Mouse (Mus musculus): ENCODE results near the gene Sat2.

GRCm38 (mm10) chr11:69606832-69607231 is 15.0 kb upstream of the Sat2 start:
- TF ChIP-seq CTCF (conservative IDR thresholded peaks at IDR 0.05; ENCODE audit: low read length) (no peak), NANOG (IDR thresholded peaks at IDR 0.05; ENCODE audit: borderline replicate concordance, low read length) (no peak)

All from E14TG2a.4 (cell line).